Mouse (Mus musculus) right cerebral cortex, postnatal 14 days (tissue): ENCODE results near the gene Phf10.
"Not testable (repeated sequence)": the region's sequence is repeated elsewhere in the genome, so short reads cannot be mapped to it uniquely, and the experiment has no call there.

Source experiments
- DNase-seq: peaks from one replicate; pipeline ENCODE4 v3.0.0; 2022

Gene Phf10

DNA sequence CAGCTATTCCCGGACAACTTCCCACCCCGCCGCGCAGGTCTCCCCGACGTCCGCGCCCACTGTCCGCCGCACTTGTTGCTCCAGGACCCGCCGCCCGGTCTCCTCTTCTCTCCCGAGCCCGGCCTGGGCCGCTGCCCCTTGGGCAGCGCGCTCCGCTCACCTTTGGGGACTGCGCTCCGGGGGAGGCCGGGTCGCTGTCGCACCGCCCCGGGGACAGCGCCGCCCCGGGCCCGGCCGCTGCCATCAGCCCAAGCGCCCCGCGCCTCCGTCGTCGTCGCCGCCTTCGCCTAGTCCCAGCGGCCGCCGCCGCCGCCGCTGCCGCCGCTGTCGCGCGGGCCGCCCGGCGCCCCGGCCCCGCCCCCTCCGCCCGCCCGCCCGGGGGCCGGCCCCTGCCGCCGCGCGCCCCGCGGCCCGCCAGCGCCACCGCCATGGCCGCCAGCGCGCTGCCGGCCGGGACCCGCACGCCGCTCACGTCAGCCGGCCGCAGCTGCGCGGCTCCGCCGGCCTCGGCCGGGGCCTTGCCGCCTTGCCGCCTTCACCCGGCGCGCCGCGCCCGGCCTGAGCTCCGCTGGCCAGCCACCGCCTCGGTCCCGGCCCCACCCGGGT lies at the start of gene Phf10:
Gene Phf10, minus strand, starts transcription at position 323 of the 606 bp plus-strand sequence.
- DNase-seq: not testable (repeated sequence)

DNA sequence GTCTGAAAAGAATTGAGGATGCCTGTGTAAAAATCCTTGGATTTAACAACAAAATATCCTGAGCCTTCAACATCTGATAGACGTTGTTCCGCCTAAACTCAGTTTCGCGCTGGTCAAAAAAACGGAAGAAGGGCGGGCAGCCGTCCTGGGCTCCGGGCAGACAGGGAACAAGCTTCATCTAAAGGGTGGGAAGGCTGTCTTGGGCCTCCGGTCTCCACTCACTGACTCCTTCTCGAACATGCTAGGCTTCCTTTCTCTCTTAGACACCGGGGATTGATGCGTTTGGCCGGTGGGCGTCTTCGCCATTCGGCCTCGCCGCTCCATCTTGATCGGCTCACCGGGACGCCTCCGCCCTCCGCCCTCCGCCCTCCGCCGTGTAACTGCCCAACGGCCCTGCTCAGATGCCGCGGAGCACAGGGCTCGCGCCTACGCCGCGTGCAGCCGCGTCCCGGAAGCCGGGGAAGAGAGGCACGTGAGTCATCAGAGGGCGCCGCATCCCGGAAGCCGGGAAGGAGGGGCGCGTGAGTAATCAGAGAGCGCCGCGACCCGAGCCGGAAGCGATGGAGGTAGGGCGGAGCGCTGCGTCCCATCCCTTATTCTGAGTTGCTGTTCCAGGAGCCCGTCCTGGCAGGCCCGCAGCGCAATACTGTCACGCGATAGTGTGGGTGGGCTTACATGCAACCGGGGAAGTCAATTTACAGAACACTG lies 48.8 kb upstream of the Phf10 start, which contains the start of gene Gm3435:
Gene Gm3435, plus strand, starts transcription at position 471 of the 708 bp plus-strand sequence.
- not testable (repeated sequence) for DNase-seq

DNA sequence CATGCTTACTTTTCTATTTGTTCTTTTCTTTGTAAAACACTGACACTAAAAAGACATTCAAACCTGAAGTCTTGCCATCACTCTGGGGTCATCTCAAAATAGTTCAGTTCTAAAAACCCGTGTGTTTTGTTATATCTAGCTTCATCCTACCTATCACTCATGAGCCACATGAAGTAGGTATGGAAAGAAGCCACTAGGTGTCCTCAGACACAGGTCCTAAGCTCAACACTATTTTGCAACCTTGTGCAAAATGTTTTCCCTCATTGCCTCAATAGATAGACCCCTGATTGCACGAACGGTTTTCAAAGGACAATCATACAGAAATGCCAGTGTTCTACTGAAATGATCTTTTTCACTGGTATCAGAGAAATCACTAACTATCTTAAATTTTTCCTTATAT lies 48.0 kb upstream of the Phf10 start:
- not testable (repeated sequence) for DNase-seq

DNA sequence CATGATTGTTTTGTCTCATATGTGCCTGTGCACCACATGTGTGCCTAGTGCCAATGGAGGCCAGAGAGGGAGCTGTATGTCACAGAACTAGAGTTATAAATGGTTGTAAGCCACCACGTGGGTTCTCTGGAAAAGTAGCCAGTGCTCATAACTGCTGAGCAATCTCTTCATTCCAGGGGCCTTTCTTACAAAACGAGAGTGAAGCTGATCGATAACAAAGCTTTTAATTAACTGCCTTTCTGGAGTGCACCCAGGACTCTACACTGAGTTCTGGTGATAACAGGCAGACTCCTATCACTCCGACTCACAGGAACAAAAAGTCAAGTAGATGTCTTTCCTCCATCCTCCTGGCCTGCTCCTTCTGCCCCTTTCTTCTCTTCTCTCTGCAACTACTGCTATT lies 39.0 kb upstream of the Phf10 start:
- not testable (repeated sequence) for DNase-seq

DNA sequence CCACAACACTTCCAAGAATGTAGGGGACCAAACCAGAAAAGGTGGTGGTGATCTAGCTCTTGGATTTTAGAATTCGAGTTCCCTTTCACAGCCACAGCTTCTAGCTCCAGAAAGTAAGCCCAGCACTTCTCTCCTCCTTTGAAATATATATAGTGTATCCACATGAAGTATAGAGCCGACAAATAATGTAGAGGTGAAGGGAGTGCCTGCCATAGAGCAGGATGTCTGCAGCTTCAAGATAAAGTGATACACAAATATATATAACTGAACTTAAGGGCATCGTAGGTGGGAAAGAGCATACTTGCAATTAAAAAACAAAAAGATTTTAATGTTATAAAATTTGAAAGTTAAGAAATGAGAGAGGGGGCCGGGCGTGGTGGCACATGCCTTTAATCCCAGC lies 33.1 kb upstream of the Phf10 start:
- not testable (repeated sequence) for DNase-seq

DNA sequence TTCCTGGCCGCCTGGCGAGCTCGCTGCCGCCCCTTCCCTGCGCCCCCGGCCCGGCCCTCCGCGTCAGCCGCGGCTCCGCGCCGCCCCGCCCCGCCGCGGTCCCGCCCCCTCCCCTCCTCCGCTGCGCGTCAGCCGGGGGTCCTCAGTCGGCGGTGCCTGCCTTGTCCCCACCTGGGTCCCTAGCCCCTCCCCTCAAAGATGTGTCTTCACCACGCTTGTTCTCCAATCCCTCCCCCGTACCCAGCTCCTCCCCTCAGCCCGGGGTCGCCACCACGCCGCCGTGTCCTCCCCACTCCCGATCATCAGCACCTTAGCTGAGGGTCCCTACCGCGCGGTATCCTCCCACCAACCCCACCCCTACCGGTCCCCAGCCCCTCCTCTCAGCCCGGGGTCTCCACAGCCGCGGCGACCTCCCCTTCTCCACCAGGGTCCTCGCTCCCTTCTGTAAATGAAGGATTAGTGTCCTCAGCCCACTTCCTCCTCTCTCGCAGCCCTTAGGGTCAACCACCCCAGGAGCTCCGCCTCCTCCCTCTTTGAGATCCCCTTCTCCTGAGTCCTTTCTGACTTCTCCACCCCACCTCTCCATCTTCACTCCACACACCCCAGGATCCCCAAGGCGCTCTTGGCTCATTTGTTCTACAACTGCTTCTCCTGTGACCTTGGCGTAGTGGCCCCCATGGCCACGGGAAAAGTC lies 32.2 kb upstream of the Phf10 start:
- DNase-seq: not testable (repeated sequence)

DNA sequence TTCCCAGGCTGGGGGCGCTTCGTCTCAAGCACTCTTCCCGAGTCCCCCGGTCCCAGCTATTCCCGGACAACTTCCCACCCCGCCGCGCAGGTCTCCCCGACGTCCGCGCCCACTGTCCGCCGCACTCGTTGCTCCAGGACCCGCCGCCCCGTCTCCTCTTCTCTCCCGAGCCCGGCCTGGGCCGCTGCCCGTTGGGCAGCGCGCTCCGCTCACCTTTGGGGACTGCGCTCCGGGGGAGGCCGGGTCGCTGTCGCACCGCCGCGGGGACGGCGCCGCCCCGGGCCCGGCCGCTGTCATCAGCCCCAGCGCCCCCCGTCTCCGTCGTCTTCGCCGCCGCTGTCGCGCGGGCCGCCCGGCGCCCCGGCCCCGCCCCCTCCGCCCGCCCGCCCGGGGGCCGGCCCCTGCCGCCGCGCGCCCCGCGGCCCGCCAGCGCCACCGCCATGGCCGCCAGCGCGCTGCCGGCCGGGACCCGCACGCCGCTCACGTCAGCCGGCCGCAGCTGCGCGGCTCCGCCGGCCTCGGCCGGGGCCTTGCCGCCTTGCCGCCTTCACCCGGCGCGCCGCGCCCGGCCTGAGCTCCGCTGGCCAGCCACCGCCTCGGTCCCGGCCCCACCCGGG lies 31.6 kb upstream of the Phf10 start:
- DNase-seq: not testable (repeated sequence)

DNA sequence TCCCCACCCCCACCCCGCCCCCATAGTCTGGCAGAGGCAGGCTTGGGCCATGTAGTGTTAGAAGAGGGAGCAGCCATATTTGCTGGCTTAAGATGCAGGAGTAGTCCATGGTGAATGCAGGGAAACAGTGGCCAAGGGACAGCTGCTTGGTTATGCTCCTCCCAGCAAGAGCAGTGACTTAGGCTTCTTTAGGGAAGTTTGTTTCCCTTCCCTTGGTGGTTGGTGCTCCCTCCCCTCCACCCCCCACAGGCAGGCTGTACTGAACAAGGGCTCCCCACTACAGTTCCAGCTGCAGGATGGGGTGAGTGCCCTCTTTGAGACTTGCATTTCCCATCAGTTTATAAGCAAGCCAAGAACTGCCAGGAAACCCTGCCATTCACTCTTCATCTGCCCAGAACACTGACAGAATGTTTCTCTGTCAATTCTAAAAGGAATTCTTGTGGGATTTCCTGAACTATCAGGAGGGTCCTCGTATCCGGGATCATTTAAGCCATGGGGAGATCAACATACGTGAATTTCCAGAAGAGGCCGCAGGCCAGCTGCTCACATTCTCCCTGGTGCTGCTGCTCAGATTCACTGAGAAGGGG lies 29.1 kb upstream of the Phf10 start:
- not testable (repeated sequence) for DNase-seq

DNA sequence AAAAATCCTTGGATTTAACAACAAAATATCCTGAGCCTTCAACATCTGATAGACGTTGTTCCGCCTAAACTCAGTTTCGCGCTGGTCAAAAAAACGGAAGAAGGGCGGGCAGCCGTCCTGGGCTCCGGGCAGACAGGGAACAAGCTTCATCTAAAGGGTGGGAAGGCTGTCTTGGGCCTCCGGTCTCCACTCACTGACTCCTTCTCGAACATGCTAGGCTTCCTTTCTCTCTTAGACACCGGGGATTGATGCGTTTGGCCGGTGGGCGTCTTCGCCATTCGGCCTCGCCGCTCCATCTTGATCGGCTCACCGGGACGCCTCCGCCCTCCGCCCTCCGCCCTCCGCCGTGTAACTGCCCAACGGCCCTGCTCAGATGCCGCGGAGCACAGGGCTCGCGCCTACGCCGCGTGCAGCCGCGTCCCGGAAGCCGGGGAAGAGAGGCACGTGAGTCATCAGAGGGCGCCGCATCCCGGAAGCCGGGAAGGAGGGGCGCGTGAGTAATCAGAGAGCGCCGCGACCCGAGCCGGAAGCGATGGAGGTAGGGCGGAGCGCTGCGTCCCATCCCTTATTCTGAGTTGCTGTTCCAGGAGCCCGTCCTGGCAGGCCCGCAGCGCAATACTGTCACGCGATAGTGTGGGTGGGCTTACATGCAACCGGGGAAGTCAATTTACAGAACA lies 17.4 kb upstream of the Phf10 start, which contains the start of the genes 9030025P20Rik and Gm3417:
Gene 9030025P20Rik, plus strand, starts transcription at position 107 of the 677 bp plus-strand sequence.
Gene Gm3417, minus strand, starts transcription at position 429 of the 677 bp plus-strand sequence.
- DNase-seq: not testable (repeated sequence)

DNA sequence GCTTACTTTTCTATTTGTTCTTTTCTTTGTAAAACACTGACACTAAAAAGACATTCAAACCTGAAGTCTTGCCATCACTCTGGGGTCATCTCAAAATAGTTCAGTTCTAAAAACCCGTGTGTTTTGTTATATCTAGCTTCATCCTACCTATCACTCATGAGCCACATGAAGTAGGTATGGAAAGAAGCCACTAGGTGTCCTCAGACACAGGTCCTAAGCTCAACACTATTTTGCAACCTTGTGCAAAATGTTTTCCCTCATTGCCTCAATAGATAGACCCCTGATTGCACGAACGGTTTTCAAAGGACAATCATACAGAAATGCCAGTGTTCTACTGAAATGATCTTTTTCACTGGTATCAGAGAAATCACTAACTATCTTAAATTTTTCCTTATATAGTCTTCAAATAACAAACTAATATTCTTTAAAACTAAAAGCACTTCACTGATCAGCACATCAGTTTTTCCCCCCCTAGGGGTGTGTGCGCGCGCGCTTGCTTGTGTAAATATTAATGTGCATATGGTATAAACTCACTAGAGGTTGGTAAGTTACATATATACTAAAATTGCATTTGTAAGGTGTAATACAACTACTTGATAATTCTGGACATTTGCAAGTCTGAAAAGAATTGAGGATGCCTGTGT lies 16.8 kb upstream of the Phf10 start:
- not testable (repeated sequence) for DNase-seq

DNA sequence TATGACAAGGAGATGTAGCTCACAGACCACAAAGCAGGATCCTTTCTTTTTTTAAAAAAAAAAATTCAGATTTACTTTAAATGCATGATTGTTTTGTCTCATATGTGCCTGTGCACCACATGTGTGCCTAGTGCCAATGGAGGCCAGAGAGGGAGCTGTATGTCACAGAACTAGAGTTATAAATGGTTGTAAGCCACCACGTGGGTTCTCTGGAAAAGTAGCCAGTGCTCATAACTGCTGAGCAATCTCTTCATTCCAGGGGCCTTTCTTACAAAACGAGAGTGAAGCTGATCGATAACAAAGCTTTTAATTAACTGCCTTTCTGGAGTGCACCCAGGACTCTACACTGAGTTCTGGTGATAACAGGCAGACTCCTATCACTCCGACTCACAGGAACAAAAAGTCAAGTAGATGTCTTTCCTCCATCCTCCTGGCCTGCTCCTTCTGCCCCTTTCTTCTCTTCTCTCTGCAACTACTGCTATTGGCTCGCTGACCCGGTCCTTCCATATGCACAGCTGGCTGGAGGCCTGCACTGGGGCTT lies 7.4 kb upstream of the Phf10 start:
- DNase-seq: not testable (repeated sequence)

DNA sequence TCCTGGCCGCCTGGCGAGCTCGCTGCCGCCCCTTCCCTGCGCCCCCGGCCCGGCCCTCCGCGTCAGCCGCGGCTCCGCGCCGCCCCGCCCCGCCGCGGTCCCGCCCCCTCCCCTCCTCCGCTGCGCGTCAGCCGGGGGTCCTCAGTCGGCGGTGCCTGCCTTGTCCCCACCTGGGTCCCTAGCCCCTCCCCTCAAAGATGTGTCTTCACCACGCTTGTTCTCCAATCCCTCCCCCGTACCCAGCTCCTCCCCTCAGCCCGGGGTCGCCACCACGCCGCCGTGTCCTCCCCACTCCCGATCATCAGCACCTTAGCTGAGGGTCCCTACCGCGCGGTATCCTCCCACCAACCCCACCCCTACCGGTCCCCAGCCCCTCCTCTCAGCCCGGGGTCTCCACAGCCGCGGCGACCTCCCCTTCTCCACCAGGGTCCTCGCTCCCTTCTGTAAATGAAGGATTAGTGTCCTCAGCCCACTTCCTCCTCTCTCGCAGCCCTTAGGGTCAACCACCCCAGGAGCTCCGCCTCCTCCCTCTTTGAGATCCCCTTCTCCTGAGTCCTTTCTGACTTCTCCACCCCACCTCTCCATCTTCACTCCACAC lies 583 bp upstream of the Phf10 start:
- not testable (repeated sequence) for DNase-seq

DNA sequence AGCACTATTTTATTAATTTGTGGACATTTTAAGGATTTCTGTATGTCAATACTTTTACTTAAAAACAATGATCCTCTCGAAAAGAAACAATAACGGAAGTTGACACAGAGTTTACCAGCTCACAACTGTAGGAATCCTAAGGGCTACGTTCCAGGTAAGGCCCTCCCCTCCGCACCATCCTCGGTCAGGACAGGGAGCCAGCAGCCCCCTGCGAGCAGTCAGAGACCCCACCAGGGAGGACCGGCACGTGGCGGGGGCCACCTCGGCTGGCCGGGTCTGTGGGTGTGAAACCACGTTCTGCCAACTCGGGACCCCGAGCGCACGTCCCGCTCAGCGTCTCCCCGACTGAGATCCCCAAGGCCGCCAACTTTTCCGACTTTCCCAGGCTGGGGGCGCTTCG lies 553 bp downstream of the Phf10 start:
- DNase-seq: no peak

DNA sequence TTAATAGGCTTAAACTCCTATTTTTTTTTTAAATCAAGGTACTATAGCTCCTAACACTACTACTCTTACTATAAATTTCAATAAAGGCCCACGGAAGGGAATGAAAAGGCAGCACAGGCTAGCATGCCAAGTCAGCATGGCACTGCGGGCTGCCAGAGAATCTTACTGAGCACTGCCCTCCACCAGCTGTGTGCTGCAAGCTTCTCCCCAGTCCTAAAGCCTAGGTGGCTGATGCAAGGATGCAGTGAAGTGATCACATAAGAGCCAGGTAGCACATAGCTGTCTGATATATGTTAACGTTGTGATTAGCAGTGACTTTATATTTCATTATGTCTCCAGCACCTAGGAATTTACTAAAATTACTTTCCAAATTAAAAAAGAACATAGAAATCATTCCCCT lies 1.1 kb downstream of the Phf10 start:
- DNase-seq: no peak

DNA sequence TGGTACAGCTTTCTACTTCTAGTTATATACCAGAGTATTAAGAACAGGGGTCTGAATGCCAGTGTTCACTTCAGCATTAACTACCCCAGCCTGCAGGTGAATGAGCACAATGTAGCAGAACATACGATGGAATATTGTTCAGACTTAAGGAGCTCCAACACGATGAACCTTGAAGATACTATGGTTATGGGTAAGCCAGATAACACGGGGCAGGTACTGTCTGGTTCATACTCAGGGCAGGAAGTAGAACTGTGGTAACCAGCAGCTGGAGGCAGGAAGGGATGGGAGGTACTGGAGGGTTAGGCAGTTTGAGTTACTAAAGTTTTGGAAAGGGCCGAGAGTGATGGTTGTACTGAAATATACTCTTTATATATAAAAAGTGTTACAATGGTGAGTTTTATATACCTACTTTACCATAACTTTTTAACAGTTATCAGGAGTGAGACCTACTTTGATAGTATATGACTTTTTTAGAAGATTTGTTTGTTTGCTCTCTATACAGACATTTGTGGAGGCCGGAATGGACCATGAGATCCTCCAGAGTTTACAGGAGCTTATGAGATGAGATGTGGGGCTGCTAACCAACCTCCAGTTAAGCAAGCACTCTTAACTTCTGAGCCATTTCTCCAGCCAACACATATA lies 2.3 kb downstream of the Phf10 start:
- DNase-seq: no peak

DNA sequence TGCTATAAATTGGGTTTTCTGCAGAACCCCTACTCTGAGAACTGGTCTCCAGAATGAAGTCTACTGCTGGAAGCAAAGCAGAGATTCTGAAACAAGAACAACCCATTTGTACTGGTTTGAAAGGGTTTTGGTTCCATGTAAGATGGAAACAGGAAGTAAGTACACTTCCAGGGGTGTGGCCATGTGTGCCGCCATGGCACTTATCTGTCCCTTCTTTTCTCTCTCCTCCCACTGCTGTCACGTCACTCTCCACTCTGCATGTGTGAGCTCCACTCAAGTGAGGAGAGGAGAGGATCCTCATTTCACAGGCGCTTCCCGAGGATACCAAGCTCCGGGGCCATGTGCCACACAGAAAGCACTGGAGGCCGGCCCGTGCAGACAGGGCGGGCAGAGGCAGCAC lies 7.6 kb downstream of the Phf10 start:
- DNase-seq: no peak

DNA sequence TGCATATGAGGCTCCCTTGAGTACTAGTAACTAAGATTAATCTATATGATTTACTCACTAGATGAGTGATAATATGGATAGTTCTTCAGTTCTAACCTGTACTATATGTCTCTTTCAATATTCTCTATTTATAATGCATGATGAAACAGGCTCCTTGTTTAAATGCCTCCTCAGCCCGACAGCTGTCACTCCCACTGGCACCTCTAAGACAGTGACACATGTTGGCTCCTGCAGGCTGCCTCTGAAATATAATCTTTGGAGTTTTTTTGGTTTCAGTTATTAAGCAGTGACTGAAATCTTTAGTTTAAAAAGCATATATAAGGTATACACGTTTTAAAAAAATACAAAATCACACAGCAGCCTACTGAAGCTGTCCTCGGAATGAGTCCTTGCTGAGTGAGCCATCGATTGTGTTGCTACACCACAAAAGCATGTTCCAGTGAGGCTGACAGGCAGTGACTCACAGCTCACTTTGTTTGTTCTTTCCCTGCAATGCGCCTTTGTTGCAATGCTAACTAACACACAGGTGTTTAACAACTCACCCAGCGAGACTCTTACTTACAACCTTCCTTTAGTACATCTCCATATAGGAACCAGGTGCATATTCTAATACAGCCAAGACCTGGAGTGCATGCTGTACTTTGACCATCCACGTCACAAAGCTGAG lies 11.8 kb downstream of the Phf10 start:
- DNase-seq: no peak

DNA sequence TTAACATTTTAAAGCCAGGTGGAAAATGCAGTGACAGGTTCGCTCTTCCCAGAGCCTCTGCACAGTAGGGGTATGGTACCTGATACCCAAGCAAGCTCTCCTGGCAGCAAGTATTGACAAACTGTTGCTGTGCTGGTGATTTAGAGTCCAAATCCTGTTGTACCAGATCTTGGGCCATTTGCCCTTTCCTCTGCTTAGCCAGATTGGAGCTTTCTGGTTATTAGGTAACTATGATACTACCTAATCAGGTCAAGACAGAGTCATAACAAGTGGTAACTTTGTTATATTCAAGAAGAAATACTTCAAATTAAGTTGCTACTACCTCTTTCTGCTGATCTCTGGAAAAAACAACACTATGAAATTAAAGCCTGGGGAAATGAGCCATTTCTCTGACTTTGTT lies 16.5 kb downstream of the Phf10 start:
- no peak for DNase-seq

DNA sequence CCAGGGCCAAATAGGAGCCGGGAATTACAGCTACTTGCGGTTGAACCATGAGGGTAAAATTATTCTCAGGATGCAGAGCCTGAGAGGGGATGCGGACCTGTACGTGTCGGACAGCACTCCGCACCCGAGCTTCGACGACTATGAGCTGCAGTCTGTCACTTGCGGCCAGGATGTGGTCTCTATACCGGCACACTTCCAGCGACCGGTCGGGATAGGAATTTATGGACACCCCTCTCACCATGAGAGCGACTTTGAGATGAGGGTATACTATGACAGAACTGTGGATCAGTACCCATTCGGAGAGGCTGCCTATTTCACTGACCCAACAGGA lies 17.4 kb downstream of the Phf10 start:
- DNase-seq: no peak
